Mouse (Mus musculus) liver, adult (tissue): ENCODE measurements around the gene Stxbp1.

Experiments
- GATA4 ChIP-seq: IDR thresholded peaks from 2 replicates; pipeline ENCODE4 v1.6.1; 2014; ENCODE audit warnings: mild to moderate bottlenecking, low read length; ENCODE audit not compliant: insufficient replicate concordance

Stxbp1 gene

DNA sequence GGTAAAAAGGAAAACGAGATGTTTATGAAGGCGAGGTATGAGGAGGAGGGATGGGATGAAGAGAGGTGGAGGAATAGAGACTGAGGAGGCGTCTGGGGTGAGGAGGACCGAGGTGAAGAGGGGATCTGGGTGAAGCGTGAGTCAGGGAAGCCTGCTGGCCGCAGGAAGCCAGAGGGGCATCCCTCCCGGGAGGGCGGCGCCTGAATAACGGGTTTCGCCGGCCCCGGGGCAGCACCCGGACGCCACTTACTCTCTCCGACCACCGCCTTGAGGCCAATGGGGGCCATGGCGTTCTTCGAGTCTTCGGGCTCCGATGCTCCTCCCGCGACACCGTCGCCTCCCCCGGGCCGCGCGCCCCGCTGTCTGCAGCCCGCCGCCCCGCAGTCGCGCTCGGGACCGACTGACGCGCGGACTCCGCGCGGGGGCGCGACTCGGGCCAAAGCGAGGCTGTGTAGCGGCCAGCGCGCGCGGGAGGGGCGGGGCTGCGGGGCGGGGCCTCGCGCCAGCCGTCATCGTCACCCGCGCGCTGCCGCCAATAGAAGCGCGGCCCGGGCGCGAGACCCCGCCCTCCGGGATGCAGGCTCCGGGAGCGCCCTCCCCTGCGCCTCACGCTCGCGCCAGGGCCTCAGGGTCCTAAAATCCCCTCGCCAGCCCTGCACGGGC is at the start of gene Stxbp1:
Gene Stxbp1 (minus strand): TSS at position 441 of the 663 bp plus-strand sequence.
- TF ChIP-seq GATA4, result no peak

DNA sequence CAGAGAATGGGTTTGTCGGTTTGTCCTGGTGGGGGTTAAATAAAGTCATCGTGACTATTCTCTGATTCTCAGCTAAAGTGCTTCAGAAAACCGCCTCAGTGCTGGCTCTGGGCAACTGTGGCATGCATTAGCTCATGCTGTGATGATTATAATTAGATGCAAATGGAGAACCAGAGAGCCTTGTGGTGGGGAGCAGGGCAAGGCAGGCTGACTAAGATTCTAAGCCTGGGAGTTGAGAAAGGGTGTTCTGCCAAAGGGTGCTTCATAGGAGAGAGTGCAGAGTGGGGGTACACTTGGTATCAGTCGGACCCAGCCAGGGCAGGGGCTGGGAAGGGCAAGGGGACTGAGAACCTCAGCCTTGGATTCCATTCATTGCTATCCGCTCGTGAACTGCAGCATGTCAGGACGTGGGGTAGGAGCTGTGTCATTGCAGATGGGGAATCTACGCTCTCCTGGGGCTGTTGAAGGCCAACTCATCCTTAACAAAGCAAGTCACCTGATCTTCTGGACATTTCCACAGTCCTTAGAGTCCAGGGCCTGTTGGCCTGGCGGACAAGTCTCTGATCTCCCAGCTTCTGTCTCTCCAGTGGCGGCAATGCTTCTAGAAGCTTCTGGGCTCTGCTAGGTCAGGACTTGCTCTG is 49.6 kb upstream of the Stxbp1 start:
- TF ChIP-seq GATA4, result no peak

GRCm38 (mm10) chr2:32895606-32896106 is 48.6 kb upstream of the Stxbp1 start:
- TF ChIP-seq GATA4, result no peak

GRCm38 (mm10) chr2:32894097-32894496 is 47.1 kb upstream of the Stxbp1 start:
- no peak for TF ChIP-seq GATA4

DNA sequence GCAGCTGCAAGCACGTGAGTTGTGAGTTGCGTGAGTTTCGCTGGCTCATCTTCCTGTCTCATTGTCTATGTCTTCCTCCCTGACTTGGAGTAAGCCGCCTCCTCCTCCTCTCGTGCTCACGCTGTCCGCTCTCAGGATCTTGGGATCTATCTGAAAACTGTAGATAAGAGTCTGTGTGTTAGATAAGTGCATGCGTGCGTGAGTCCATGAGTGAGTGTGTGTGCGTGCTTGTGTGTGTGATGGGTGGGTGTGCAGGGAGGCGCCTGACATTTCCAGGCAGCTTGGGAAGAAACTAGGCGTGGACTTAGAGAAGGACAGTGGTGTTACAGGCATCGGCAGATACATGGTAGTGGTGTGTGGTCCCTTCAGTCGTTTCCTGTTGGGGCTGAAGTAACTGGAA is 45.4 kb upstream of the Stxbp1 start:
- TF ChIP-seq GATA4, result no peak

DNA sequence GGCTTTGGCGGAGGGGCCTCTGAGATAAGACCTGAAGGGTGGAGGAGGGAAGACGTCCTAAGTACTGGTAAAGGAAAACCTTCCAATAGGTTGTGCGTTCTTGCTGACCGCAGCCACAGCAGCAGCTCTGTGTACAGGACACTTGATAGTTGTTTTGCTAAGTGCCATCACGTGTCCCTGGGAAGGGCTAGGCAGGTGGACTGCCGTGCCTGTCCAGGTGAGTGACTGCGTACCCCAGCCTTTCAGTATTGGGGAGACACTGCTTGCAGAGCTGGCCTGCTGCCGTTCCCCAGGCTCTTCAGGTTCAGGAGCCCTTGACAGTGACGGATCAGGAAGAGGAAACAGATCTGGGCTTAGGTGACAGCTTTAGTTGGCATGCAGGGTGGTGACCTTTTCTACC is 44.2 kb upstream of the Stxbp1 start:
- TF ChIP-seq GATA4, result no peak

GRCm38 (mm10) chr2:32890280-32890679 is 43.2 kb upstream of the Stxbp1 start:
- no peak for TF ChIP-seq GATA4

GRCm38 (mm10) chr2:32888551-32888950 is 41.5 kb upstream of the Stxbp1 start:
- no peak for TF ChIP-seq GATA4

DNA sequence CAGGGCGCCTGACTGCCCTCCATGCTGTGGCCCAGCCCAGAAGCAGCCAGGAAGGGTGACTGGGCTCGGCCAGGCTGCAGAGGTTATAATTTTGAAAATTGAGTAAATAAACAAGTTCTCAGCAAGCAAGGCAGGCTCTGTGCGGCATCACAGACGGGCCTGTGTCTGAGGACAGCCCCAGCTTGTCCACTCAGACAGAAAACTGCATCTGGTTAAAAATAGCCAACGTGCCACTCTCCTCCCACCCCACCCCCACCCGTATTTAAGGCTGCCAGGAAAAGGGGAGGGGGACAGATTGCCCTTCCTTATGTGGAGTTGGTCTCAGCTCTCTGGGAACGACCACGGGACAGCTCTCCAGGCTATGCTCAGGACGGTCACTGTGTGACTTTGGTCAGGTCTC is 41.0 kb upstream of the Stxbp1 start:
- TF ChIP-seq GATA4, result no peak

DNA sequence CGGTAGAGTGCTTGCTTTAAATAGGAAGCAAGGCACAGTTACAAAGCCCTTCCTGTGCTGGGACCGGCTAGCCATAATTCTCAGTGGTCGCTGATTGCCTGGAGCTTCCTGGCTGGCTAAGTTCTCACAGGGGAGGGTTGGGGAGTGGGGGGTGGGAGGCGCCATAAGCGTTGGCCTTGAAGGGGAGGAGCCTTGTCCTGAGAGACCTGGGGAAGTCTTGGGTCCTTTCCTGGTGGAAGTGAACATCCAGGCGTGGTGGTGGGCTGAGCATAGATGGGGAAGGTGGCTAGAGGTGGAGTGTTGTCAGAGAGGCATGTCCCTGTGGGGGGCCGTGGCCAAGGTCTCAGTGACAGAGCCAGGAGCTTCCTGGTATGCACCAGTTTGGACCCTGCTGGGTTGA is 37.7 kb upstream of the Stxbp1 start:
- no peak for TF ChIP-seq GATA4

DNA sequence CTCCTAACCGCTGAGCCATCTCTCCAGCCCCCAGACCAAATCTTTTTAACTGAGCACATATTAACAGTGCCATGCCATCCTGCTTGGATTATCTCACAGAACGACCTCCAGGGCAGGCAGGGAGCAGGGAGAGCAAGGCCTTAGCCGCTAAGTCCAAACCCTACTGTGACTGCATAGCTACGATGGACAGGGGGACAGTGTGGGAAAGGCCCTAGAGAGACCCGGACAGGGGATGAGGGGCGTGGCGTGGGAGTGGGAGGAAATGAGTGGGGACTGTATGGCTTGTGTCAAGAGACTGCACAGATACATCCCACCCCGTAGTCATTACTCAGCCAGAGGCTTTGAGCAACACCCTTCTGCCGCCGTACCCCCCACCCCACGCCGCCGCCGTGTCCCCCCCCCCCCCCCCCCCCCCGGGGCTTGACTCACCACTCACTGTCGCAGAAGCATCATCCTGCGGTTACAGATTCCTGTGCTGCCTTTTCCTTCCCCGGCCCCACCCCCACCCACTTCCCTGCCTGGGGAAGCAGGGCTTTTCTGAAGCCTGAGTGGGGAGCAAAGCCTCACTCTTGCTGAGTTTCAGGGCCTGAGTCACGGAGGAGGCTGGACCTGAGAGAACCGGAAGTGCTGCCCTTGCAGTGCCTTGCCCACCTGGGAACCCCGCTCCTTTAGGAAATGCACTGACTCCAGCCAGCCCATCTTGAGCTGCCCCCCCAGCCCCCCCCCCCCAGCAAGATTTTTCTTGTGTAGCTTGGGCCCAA is 35.4 kb upstream of the Stxbp1 start:
- TF ChIP-seq GATA4, result no peak

- no peak for TF ChIP-seq GATA4
Measured at GRCm38 (mm10) chr2:32881723-32882122, 34.7 kb upstream of the Stxbp1 start.

DNA sequence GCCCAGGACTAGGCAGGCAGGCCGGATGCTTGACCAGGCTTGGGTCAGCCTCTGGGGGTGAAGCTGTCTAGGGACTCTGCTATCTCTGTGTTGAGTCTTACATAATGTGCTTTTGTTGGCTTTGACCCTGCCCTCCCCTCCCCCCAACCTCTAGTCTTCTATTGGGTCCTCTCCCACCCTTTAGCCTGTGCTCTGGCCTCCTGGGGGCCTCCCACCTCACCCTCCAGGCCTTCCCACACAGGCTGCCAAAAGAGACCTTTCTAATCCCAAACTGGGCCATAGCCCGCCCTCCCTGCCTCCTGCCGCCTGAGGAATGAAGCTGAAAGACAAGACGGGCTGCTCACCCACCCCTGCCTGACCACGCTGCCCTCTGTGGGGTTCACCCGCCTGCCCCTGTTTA is 34.0 kb upstream of the Stxbp1 start:
- peak; percentile 35; the same call in 1 of the 2 replicates for TF ChIP-seq GATA4

GRCm38 (mm10) chr2:32879593-32879992 is 32.5 kb upstream of the Stxbp1 start:
- TF ChIP-seq GATA4, result no peak

GRCm38 (mm10) chr2:32878396-32878795 is 31.4 kb upstream of the Stxbp1 start:
- no peak for TF ChIP-seq GATA4
